Mouse (Mus musculus) kidney, postnatal 10 days (tissue): ENCODE results near the gene Smyd3.

Experiments
- DNase-seq: peaks from one replicate; pipeline ENCODE4 v3.0.0; 2021; ENCODE audit warnings: mixed read lengths

The Smyd3 gene

DNA sequence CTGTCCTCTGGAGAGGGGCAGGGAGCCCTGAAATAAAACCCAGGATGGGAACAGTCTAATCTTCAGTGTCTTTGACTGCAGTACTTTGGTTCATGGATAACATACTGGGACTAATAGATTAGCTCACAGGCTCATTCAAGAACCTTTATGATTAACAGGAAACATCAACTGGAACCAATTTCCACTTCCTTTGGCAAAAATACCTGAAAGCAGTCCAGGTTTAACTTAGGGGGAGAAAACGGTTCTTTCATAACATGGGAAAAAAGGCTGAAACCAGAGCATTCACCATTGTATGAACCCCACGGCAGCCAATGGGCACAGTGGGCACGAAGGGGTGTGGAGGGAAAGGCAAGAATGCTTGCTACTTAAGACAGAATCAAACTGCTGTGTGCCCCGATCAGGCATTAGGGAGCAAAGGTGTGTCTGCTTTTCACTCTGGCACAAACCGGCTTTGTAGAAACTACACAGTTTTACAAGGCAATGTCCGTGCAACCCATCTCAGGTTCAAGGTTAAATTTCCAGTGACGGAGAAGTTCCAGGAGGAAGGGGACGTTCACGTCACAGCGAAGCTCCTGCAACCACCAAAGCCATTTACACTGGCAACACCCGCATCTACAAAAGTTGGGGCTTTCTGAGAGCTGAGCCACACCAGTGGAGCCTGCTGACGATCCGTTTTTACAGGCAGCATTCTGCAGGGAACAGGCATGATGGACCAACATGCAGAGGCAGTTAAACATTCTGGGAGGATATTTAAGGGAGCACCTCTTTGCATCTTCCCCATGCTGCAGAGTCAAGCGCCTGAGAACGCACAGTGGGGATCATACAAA is 458.3 kb downstream of the Smyd3 start:
- DNase-seq: peak; percentile 21

- no peak for DNase-seq
Measured at GRCm38 (mm10) chr1:179058675-179059074, 459.2 kb downstream of the Smyd3 start.

GRCm38 (mm10) chr1:179055760-179056159 is 462.1 kb downstream of the Smyd3 start:
- no peak for DNase-seq

- no peak for DNase-seq
Measured at GRCm38 (mm10) chr1:179054385-179055116, 463.3 kb downstream of the Smyd3 start.

DNA sequence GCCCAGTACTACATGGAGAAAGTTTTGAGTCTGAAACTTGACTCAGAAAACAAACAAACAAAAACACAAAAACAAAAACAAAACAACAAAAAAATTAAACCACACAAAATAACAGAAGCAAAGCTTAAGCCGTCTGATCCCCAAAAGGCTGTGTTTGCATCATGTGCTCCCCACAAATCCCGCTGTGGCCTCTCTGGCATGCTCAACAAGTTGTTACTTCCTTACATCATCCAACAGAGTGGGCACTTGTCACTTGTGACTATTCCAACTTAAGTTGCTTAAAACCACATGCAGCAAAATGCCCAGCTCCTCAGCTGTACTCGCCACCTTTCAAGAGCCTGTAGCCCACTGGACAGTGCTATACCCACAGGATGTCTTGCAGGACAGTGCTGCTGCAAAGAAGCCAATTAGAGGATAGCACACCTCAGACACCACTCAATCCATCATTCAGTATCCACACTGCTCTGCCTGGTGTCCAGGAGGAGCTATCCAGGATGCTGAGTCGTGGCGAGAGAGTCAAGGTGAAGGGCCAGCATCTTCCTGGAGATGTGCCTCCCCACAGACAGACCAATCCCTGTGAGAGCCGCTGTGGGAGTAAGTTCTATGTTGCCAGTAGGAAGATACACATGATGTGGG is 465.2 kb downstream of the Smyd3 start:
- no peak for DNase-seq

DNA sequence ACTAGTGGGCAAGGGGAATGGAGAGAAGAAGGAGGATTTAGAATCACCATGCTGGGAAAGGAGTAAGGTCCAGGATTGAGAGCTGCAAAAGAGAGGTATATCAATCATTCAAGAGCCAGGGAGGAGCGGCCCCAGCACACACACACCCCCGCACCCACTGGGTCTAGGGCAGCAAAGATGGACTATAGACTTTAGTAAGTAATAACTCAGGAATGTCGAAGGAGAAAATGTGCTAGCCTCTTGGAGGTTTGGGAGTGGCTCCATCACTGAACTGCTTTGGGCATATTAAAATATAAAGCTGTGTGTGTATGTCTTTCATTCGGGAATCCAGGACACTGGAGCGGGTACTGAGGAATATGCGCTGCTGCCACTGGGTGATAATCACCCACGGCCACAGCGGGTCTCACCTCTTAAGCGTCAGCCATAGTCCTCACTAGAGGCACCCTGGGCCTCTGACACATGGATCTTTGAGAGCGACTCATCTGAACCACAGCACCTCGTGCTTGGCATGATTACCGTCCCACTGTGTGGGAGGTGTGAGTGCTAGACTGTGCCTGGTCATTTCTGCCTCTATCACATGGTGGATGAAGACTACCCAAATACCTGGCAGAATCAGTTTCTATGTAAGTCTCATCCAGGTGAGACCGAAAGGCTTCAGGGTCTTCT is 469.8 kb downstream of the Smyd3 start:
- no peak for DNase-seq

DNA sequence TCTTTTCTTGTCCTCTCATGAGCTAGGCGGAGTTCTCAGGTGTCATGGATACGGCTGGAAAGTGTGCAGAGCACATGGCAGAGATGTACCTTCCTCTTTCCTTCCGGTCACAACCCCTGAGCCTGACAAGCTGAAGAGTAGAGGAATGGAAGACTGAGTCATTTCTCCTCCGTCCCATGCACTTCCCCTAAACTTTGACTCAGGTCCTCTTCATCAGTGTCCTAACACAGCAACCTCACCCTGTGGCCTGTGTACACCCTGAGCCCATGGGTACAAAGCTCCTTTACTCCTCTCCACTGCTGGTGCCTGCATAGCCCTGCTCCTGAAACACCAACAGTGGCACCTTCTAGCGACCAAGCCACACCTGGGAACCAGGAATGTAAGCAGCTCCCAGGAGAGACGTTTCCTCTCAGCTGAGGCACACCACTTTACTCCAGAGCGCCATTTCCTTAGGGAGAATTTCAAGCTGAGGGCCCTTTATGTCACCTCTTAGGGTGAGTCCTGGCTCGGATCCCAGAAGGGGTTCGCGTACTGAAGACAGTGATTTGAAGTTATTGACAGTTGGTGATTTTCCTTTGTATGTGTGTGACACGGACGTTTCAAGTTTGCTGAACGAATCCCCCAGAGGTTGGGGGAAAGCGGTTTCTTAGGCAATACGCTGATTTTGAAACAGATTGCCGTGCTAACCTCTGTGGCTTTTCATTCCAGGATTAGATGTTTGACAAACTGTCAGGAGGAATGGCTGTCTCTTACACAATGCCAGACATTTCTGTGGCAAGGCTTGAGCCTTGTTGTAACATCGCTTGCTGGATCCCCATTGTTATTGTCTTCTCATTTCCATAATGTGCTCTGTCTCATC is 471.8 kb downstream of the Smyd3 start:
- no peak for DNase-seq

DNA sequence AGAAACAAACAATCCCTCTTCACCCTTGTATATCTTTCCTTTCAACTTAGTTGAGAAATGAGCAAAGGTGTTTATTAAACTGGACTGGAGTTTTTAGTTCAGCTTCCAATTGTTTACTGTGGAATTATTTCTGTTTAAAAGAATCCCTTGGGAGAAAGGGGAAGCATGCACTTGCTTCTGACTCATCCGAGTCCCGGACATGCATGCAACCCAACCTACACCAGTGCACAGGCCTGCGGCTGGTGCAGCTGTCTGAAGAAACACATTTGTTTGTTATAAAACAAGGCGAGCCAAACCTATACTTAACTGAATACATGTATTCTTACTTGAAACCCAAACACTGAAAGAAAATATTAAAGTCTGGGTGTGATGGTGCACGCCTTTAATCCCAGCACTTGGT is 473.7 kb downstream of the Smyd3 start:
- DNase-seq: no peak

- DNase-seq: peak; percentile 42
Measured at GRCm38 (mm10) chr1:179043644-179044043, 474.2 kb downstream of the Smyd3 start.

GRCm38 (mm10) chr1:179041905-179042337 is 475.9 kb downstream of the Smyd3 start:
- peak; percentile 74 for DNase-seq

DNA sequence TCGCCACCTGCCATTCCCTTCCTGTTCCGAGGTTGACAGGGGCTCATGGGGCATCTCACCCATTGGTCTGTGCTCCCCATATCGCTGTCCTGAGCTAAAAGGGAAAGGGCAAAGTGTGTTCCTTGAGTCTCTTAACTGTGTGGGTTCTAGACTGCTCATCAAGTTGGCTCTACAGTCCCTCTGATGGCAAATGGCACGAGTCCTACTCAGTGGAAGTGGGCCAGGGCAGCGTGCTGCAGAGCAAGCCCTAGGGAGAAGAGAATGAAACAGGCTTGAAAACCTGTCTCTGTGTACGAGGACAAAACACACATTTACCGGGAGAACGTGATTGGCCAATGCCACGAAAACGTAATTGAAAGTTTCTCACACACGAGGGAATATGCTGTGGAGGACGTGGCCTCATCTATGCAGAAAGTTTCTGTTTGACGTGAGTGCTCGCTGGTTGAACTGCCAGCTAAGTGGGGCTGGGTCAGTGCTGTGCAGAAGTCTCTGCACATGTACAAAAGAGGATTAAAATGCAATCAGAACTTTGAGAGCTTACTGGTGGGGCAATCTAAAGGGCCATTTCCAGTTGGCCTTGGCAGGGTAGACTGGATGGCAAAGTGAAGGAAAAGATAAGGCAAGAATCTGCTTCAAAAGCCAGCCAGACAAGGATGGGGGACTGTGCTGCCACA is 476.5 kb downstream of the Smyd3 start:
- DNase-seq: no peak

GRCm38 (mm10) chr1:179038801-179039200 is 479.0 kb downstream of the Smyd3 start:
- DNase-seq: no peak

DNA sequence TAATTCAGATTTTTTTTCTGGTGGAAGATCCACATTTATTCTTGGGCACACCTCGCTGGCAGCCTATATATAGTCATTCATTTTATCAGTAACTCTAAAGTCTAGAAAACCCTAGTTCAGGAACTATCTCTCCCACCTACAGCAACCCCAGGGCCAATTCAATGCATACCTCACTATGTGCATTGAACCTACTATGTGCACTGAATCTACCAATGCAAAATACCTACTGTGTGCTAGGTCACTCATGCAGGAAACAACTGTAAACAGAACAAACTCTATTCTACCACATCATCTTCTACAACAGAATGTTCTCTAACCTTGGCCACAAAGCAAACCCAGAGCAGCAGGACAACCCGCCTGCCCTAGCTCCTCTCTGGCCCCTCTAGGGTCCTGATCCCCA is 484.9 kb downstream of the Smyd3 start:
- DNase-seq: no peak

DNA sequence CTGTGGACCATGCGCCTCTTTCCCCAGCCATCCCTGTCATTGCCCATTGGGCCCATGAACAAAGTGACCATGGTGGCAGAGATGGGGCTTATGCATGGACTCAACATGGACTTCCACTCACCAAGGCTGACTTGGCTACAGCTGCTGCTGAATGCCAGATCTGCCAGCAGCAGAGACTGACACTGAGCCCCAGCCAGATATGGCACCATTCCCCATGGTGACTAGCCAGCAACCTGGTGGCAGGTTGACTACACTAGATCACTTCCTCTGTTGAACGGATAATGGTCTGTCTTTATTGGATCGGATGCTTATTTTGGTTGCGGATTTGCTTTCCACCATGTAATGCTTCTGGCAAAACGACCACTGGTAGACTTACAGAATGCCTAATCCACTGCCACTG is 486.3 kb downstream of the Smyd3 start:
- DNase-seq: no peak

- DNase-seq: no peak
Measured at GRCm38 (mm10) chr1:179026614-179027013, 491.2 kb downstream of the Smyd3 start.

DNA sequence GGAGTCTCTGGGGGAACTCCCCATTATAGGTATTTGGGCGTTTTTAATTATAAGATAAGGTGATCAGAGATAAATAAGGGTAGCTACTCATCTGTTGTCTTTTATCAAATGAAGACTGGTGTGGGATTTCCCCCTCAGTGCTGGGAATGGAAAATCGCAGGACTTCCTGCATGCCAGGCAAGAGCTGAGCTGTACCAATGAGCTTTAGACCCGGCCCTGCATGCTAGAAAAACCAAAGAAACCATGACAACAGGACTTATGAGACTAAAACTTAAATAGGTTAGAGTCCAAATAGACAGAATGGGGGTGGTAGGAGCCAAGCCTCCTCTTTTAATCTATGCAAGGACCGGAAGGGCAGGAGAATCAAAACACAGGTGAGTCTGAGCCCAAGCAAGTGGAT is 492.7 kb downstream of the Smyd3 start:
- DNase-seq: no peak

DNA sequence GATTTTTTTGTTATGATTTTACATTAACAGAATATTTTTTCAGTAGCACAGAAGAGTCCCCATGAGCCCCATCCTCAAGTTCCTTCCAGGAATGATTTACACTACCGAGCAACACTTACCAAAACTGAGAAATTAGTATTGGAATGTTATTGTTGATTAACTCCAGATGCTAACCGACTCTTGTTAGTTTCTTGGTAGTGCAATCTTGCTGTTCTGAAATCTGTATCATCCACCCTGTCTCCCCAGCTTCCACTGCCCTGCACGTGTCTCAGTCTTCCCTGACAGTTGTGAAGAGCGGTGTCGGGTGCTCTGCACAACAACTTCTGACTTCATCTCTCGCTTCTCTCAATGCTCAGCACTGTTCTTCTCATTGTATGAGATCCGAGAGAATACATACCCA is 494.4 kb downstream of the Smyd3 start:
- no peak for DNase-seq

DNA sequence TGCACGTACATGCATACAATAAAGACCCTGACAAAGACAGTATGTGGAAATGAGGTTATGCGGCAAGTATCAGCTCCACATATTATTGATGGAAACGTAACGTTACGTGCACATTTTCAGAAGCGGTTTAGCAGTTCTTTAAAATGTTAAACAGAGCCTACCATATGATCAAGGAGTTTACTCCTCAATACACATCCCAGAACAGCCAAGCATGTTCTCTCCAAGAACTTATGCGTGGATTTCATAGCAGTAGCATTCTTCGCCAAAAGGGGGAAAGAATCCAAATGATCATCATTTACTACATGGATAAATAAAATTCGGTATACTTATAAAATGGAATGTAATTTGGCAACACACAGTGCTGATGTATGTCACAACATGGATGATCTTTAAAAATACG is 500.4 kb downstream of the Smyd3 start:
- no peak for DNase-seq

GRCm38 (mm10) chr1:179013021-179013420 is 504.8 kb downstream of the Smyd3 start:
- no peak for DNase-seq

GRCm38 (mm10) chr1:179012273-179012672 is 505.6 kb downstream of the Smyd3 start:
- DNase-seq: peak; percentile 31

DNA sequence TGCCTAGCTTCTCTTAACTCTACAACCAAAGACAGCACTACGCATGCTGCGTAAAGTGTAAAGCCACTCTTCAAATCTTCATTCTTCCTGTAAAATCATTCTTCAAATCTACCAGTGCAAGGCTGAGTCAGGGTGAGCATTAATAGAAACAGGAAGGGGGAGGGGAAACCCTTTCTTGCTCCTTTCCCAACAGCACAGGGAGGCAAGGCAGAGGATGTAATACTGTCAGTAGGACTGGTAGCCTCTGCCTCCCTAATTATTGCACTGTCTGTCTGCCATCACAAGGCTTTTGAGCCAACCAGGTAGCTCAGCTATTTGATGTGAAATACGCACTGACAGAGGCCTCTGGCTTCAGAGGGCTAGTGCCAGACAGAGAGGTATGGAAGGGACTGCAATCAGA is 507.1 kb downstream of the Smyd3 start:
- DNase-seq: no peak

DNA sequence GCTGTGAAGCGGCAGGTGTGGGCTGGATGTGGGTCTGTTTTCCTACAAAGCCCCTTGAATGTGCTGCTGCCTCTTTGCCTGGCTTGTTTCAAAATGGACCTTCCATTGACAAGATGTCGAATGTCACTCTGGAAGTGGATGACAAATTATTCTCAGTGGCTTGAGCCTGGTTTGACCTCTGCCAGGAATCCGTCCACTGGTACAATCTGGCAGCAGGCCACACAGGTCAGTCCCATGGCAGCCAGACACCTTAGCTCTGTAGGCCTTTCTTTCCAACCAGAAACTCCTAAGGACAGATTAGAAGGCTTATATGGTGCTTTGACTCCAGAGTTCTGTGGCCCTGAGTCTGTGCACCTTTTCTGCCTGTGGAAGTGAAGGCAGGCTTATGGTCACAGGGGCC is 507.9 kb downstream of the Smyd3 start:
- DNase-seq: no peak
